Mouse (Mus musculus) R1 (cell line): ENCODE measurements around the gene Crk.
A peak's percentile ranks its signal among the peaks of the same experiment; 100 is the strongest.
"Not testable (repeated sequence)": the region's sequence is repeated elsewhere in the genome, so short reads cannot be mapped to it uniquely, and the experiment has no call there.

Experiments
- DNase-seq: peaks from one replicate; pipeline ENCODE4 v3.0.0-alpha.2; 2018; ENCODE audit warnings: low read depth, low spot score

The Crk gene

DNA sequence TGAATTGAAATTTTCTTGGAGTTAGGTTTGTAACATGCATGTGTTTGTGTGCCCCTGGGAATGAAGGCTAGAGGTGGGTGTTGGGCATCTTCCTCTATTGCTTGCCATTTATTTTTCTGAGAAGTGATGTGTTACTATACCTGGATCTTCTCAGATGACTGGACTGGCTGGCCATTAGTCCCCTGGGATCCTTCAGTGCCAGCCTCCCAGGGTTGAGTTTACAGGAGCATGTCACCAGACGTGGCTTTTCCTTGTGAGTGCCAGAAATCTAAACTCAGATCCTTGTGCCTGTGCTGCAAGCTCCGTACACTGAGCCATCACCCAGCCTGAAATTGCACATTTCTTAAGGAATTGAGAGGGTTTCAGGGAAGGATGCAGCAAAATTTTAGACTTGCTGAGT lies 5.9 kb downstream of the Crk start:
- DNase-seq, result no peak

DNA sequence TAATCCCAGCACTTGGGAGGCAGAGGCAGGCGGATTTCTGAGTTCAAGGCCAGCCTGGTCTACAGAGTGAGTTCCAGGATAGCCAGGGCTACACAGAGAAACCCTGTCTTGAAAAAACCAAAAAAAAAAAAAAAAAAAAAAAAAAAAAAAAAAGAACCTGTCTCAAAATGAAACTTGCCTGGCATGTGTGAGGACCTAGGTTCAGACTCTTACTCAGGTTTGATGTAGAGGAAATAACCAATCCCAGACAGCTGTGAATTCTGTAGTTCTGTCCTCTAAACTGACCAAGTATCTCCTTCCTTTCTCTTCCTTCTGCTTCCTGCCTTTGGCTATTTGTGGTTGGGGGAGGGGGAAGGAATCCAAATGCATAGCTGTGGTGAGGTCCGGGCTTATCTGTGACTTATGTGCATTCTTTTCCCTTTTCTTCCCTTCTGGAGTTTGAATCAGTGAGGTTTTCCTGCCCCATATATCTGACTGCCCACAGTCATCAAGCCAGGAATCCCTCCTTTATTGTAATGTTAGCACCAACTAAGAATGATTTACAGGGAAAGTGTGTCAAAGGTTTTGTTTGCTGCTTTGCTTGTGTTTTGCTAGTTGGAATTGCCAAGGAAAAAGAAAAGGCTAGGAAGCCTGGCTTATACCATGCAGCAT lies 8.4 kb downstream of the Crk start:
- peak; percentile 37 for DNase-seq

DNA sequence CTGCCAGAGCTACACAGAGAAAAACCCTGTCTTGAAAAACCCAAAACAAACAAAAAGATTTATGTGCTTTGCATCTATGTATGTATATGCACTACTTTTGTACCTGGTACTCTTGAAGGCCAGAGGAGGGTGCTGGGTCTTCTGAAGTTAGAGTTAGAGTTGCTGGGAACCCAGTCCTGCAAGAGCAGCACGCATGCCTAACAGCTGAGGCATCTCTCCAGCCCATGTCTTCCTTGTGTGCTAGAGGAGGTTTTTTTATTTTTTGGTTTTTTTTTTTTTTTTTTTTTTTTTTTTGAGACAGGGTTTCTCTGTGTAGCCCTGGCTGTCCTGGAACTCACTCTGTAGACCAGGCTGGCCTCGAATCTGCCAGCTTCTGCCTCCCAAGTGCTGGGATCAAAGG lies 9.1 kb downstream of the Crk start:
- DNase-seq, result no peak

DNA sequence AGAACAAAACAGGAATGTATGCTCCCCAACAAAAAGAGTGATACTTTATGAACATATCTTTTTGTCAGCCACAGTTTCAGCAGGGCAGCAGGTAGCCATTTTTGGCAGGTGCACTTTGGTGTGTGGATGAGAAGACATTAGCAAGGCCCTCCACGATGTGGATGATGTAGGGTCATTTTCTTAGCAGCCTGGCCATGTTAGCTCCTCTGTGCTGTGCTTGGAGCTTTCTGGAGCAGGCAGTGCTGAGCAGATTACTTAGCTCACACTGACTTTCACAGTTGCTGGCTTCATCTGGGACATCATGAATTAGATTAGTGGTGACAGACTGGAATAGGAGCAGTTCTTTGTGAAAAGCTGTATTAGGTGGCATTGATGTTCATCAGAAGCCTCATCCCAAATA lies 10.9 kb downstream of the Crk start:
- DNase-seq, result no peak

DNA sequence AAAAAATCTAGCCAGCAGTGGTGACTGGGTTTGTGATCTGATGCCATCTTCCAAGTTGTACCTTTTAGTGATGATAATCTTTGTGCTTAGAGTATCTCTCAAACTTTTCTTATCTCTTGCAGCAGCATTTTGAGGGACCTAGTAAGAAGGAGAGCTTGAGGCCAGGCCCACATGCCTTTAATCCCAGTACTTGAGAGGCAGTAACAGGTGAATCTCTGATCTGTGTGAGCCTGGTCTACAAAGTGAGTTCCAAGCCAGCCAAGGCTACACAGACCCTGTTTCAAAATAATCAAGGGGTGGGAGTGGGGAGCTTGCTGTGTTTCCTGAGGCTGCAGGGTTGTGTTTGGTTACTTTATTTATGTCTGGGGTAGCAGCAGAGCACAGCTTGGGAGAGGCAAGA lies 12.0 kb downstream of the Crk start:
- DNase-seq, result no peak

DNA sequence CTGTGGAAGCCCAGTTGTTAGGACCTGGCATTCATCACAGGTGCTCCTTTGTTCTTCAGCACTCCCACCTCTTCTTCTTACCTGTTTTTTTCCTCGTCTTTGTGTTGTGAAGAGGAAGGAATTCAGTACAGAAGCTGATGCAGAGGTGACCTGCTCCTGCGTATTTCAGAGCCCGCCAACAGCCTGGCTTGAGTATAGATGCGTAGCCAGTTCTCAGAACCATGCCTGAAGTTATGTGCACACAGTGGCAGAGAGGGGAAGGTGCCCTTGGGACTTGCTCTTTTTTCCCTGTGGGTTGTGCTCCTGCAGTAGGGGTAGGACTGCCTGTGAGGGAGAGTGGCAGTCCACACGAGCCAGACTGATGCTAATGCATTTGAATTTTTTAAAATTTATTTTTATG lies 14.5 kb downstream of the Crk start:
- no peak for DNase-seq

DNA sequence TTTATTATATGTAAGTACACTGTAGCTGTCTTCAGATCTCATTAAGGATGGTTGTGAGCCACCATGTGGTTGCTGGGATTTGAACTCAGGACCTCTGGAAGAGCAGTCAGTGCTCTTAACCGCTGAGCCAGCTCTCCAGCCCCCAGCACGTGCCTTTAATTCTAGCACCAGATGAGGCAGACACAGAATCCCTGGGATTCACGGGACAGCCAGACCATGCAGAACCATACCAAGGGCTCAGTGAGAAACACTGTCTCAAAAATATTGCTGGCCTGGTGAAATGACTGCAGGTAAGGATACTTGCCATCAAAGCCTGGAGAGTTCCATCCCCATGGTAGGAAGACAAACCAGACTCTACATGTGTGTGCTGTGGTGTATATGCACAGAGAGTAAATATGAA lies 18.4 kb downstream of the Crk start:
- DNase-seq, result not testable (repeated sequence)

DNA sequence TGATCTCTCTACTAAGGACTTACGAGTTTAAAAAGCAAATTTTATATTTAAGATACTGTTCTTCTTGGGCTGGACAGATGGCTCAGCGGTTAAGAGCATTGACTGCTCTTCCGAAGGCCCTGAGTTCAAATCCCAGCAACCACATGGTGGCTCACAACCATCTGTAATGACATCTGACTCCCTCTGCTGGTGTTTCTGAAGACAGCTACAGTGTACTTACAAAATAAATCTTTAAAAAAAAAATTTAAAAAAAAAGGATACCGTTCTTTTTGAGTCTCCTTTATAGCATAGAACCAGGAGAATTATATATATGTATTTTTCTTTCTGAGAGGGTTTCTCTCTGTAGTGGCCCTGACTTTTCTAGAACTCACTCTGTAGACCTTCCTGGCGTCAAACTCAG lies 21.5 kb downstream of the Crk start:
- DNase-seq, result no peak

DNA sequence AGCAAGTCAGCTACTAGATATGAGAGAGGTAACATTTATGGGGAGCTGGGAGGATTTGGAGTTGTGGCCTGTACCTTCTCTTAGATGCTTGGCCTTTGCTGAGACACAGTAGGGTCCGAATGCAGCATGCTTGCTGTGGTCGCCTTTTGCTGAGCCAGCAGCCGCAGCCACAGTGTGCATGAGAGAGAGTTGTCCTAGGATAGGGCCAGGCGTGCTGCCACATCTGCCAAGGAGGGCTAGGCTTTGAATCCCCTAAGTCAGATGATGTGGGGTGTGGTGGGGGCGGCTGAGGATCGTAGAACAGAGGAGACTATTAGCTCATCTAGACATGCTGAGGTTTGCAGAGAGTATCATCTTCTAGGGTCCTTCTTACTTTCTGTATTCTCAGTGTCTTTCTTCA lies 23.7 kb downstream of the Crk start:
- DNase-seq, result no peak

DNA sequence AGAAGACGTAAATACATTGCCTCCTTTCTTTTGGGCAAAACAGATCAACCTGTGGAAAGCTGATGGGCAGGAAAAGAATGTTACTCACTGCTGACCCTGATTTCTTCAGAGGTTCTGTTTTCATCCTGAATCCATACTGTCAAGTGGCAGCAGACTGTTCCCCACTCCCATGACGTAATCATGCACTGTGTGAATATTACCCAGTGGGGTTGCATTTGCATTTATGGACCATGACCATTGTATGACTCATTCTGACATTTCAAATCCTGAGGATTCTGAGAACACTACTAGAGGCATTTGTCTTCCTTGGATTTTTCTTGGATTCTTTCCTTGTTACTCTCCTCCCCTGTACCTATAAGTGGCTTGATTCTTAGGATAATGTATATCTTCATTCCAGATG lies 24.7 kb downstream of the Crk start:
- no peak for DNase-seq

DNA sequence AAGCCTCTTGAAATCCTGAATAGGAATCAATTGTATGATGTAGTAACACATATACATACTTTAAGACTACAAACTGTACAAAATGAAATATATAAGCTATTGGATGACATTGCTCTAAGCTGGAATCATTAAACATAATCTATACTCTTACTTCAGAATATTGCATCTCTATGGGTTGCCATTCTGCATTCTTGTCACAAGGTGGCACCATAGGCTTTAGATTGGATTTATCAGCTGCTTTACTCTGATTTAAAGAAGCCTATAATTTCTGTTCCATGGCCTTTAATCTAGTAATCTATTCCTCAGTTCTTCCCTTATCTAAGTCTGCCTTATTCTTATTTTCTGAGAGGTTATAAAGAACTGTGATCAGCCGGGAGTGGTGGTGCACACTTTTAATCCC lies 34.9 kb downstream of the Crk start:
- DNase-seq, result peak; percentile 60

DNA sequence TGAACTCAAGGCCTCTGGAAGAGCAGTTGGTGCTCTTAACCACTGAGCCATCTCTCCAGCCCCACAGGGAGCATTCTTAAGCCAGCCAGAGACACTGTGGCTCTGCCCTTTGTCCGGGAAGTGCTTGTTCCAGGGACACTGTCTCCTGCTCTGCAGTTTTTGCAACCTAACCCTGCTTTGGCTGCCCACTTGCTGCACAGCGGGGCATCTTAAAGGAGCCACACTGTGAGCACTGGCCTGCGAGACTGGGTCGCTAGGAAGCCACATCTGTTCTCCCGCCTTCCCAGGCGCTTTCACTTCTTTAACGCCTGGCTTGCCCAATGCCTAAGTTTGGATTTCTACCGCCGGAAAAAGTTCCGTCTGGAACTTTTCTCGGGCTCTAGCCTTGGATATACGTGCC lies 36.5 kb downstream of the Crk start:
- DNase-seq, result peak; percentile 39

DNA sequence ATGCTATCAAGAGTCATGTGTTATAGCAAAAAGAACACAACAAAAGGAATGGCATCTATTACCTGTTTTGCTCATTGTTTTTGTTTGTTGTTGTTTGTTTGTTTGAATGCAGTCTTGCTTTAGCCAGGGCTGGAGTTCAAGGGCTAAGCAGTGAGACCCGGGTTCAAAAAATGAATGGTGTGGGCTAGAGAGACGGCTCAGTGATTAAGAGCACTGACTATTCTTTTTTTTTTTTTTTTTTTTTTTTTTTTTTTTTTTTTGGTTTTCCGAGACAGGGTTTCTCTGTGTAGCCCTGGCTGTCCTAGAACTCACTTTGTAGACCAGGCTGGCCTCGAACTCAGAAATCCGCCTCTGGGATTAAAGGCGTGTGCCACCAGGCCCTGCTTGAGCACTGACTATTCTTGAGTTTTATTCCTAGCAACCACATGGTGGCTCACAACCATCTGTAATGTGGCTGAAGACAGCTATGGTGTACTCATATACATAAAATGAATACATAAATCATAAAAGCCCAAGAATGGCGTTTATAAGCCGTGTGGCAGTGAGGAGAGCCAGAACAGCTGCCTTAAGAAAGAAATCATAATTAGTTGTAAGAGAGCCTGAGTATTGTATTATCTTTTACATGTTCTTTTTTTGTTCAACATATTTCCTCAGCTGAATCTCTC lies 37.7 kb downstream of the Crk start:
- DNase-seq, result no peak

DNA sequence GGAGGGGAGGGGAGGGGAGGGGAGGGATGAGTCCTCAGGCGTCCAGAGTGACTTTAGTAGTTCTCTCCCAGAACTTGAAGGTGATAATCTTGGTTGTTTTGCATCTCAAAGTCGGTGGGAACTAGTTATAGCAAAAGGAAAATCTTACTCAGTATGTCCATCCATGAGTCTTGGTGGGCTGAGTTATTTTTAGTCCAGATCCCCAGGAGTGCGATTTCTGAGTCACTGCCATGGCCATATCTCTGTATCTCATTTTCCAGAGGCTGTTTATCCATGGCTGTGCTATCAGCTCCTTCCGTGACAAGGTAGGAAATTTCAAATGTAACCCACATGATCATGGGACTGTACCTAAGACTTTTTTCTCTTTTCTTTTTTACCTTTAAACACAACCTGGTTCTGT lies 43.3 kb downstream of the Crk start:
- DNase-seq, result no peak

DNA sequence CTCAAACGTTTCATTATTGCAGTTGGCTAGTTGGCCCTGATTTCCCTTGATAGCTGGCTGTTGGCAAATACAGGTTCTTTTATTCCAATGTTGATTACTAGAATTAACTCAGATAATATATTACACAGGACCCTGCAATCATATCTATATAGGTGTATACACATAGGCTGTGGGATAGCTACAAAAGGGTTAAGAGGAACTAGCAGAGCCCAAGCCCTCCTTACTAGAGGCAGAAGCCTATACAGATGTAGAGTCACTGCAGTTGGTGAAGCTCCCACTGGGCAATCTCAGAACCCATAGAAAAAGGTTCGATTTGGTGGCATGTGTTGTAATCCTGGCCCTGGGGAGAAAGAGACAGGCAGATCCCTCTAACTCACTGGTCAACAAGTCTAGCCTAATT lies 48.1 kb downstream of the Crk start:
- no peak for DNase-seq

DNA sequence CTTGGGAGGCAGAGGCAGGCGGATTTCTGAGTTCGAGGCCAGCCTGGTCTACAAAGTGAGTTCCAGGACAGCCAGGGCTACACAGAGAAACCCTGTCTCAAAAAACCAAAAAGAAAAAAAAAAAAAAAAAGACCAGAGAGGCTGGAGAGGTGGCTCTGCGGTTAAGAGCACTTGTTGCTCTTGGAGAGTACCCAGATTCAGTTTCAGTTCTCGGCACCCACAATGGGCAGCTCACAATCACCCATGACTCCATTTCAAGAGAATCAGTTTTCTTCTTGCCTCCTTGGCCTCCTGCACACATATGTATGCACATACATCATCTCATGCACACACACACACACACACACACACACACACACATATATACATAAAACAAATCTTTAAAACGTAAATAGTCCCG lies 48.6 kb downstream of the Crk start:
- not testable (repeated sequence) for DNase-seq

DNA sequence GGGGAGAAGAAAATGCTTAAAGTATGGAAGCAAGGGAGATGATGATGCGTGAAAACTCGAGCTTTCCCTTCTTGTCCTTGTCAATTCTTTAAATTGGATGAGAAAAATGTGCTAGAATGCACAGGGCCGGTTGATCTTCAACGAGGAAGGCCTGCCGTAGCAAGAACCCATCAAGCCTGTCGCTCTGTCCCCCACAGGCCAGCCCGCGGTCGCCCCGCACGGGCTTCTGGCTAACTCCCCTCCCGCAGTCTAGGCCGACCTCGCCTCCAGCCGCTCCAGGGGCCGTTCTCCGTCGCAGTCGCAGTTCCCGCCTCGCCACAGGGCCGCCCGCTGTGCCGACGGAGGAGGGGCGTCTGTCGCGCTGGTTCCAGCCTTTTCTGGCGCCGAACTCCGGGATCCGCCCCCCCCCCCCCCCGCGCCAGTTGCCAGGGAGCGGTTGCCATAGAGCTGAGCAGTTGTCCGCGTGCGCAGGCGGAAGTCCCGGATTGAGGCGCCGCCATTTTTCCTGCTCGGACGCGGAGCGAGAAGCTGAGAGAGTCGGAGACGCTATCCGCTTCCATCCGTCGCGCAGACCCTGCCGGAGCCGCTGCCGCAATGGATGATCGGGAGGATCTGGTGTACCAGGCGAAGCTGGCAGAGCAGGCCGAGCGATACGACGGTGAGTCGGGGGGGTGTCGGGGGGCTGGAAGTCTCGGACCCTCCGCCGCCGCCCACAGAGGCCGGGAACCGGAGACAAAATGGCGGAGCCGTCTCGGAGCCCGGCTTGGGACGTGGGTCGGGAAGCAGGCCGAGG lies 53.6 kb downstream of the Crk start, which contains the start of gene Ywhae:
Gene Ywhae, plus strand, starts transcription at position 436 of the 793 bp plus-strand sequence.
- peak; percentile 93 for DNase-seq

DNA sequence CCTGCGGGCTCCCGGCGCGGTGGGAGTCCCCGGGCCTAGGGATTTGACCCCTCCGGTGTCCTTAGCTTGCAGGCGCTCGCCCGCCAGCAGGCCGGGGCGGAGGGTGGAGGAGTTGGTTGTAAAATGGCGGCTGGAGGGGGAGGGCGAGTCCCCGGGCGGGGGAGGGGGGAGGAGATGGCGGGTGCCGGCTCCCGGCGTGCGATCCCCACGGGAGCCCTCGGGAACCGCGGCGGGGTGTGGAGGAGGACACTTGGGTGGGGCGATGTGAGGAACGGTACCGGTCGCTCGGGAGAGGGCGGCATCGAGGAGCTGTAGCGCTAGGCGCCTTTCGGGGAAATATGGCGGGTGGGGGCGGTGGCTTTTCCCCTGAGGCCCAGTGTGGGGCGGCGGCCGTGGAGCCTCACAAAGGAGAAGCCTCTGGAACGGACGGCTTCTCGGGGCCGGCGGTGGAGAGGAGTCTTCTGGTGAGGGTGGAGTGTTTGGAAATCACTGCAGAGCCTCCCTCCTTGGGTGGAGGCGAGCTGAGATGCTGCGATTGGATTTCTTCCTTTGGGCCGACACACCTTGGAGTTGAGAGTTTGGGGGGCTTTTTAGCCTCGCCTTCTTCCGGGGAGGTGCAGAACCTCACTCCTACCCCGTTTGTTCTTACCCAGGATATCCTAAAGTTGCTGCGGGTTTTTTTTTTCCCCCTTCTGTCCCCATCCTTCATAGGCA lies 54.3 kb downstream of the Crk start:
- peak; percentile 58 for DNase-seq

DNA sequence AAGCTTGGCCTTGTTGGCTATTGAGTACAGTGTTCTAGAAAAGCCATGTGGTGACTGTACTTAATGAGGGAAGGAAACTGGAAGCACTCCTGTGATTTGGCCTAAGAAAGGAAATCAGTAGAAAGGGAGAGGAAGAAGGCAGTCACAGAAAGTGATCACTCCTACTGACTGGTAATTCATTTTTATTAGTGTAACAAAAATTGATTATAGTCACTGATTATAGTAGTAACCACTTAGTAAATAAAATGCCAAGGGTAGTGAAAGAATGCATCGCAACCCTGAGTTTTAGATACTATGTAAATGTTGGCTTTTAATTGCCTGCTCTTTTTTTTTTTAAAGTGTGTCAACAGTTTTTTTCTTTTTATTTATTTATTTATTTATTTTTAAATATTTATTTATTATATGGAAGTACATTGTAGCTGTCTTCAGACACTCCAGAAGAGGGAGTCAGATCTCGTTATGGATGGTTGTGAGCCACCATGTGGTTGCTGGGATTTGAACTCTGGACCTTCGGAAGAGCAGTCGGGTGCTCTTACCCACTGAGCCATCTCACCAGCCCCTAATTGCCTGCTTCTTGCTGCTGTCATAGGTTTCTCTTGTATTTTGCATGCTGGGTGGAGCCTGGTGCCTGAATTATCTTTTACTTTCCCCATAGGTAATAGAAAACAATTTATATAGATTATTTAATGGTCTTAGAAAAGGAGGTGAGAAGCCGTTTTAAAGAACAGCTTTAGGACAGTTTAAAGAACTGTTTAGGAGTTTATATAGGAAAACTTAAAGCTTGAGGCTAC lies 56.6 kb downstream of the Crk start:
- no peak for DNase-seq

DNA sequence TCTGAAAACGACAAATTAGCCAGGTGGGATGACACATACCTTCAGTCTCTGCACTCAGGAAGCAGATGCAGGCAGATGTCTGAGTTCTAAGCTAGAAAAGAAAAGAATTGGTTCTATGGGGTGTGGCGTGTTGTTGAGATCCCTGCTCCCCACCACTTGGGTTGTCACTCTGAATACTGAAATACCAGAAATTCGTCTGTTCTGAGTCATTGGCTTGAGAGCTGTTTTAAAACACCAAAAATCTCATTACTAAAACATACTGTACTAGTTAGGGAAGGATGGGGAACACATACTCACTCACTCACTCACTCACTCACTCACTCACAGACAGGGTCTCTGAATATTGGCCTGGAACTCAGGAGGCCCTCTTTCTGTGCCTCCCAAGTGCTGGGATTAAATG lies 57.9 kb downstream of the Crk start:
- no peak for DNase-seq

DNA sequence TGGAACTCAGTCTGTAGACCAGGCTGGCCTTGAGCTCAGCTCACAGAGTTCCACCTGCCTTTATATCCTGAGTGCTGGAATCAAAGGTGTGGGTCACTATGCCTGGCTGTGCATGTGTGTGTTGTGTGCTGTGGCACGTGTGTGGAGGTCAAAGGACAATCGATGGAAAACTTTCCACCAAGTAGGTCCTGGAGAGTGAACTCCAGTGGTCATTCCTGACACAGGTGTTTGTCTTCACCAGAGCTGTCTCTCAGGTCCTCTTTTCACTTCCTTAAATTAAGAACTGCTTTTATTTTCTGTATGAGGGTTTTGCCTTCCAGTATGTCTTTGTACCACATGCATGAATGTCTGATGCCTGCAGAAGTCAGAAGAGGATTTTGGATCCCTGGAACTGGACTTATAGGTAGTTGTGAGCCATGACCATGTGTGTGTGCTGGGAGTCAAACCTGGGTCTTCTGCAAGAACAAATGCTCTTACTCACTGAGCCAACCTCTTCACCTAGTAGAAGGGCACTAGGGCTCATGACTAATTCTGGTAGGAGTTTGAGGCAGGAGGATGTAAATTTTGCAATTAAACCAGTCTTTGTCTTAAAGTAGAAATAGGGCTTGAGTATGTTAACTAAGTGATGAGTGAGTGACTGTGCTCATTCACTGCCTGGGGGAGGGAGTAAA lies 58.9 kb downstream of the Crk start:
- DNase-seq, result peak; percentile 21
